Mouse (Mus musculus) liver, adult 2 months (tissue): Measurements from ENCODE around the gene Ankfy1. TPM values are rescaled to one million over a fixed set of nuclear protein-coding genes. Genes with fewer than 3 reads are reported as not detected.

Source experiments
- DNase-seq: peaks from one replicate; pipeline ENCODE4 v3.0.0-alpha.2; 2011; ENCODE audit warnings: low read depth, low spot score; ENCODE audit errors: extremely low read depth
- H3K27ac ChIP-seq: fragments of 200-500 bp; replicated peaks from 2 replicates; pipeline ENCODE4 v1.5.1; 2012; ENCODE audit warnings: low read depth, mild to moderate bottlenecking, control low read depth, inconsistent platforms, low read length; ENCODE audit not compliant: insufficient read depth
- H3K27me3 ChIP-seq: fragments of 200-500 bp; 2 replicates; pipeline ENCODE4 v1.6.1; 2012; ENCODE audit warnings: mild to moderate bottlenecking, moderate library complexity, low read length, inconsistent platforms; ENCODE audit not compliant: control insufficient read depth, insufficient read depth
- H3K36me3 ChIP-seq: fragments of 200-500 bp; 2 replicates; pipeline ENCODE4 v1.6.1; 2012; ENCODE audit warnings: low read length, inconsistent platforms; ENCODE audit not compliant: control insufficient read depth, insufficient read depth
- H3K4me1 ChIP-seq: fragments of 200-500 bp; 2 replicates; pipeline ENCODE4 v1.6.1; 2011; ENCODE audit warnings: low read length; ENCODE audit not compliant: control insufficient read depth, insufficient read depth
- H3K4me3 ChIP-seq: fragments of 200-500 bp; 2 replicates; pipeline ENCODE4 v1.5.1; 2011; ENCODE audit warnings: low read depth, mild to moderate bottlenecking, control low read depth, low read length, moderate library complexity; ENCODE audit not compliant: insufficient read depth
- H3K79me2 ChIP-seq: fragments of 200-500 bp; 2 replicates; pipeline ENCODE4 v1.6.1; 2012; ENCODE audit warnings: inconsistent platforms, mild to moderate bottlenecking, low read length, moderate library complexity; ENCODE audit not compliant: control insufficient read depth, insufficient read depth
- H3K9ac ChIP-seq: fragments of 200-500 bp; 2 replicates; pipeline ENCODE4 v1.6.1; 2012; ENCODE audit warnings: low read depth, mild to moderate bottlenecking, control low read depth, inconsistent platforms, low read length
- CTCF ChIP-seq: fragments of 200-500 bp; IDR thresholded peaks from 2 replicates; pipeline ENCODE4 v1.5.1; 2011; ENCODE audit warnings: low read depth, low read length, control low read depth
- POLR2A ChIP-seq: fragments of 200-500 bp; IDR thresholded peaks from 2 replicates; pipeline ENCODE4 v1.6.1; 2011; ENCODE audit warnings: low read length, control low read depth; ENCODE audit not compliant: insufficient read depth; ENCODE audit errors: extremely low read depth
- WGBS: fragments of 180-500 bp; shearing (Covaris S2); methylation state at CpG from one replicate; pipeline ENCODE4 v1.1.7; 2018; 5-methylcytosine and 5-hydroxymethylcytosine counted together
- polyA plus RNA-seq: library from polyadenylated mRNA; depleted of rRNA; stranded (reverse); fragments of >200 nt; gene quantifications from 2 replicates; pipeline ENCODE4 v1.2.3, GENCODE M21; 2012; rRNA removed
- total RNA-seq: library from RNA; depleted of rRNA; stranded (reverse); fragments of >200 nt; gene quantifications from 2 replicates; pipeline ENCODE4 v1.2.3, GENCODE M21; 2014; rRNA removed

The Ankfy1 gene
- total and polyA plus RNA-seq, 2 experiments = 12.3 to 20.7 TPM

DNA sequence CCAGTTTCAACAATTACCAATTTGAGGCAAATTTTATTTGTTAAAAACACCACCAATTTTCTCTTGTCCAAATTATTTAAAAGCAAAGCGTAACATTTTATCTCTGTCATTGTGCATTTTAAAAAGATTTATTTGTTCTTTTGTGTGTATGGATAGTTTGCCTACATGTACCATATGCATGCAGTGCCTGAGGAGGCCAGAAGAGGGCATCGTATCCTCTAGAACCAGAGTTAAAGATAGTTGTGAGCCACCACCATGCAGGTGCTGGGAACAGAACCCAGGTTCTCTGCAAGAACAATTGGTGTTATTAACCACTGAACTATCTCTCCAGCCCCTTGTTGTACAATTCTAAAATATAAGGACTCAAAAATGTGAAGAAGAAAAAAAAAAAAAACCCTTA, 124.4 kb downstream of the Ankfy1 start:
- no peak for TF ChIP-seq CTCF
- H3K79me2 ChIP-seq = peaks cover 9% of the 10 kb centered on the region; the same call in 1 of the 2 replicates
- WGBS = 87% methylated on average over 2 of the region's 2 CpGs
- no peak for DNase-seq
- H3K9ac ChIP-seq = no peak overlapping the region
- peaks cover 8% of the 10 kb centered on the region for H3K36me3 ChIP-seq
- no peaks in the 10 kb centered on the region for H3K27me3 ChIP-seq
- peaks cover 1% of the 10 kb centered on the region; the same call in 1 of the 2 replicates for H3K4me1 ChIP-seq
- H3K4me3 ChIP-seq = no peak overlapping the region
- H3K27ac ChIP-seq = no peak overlapping the region

DNA sequence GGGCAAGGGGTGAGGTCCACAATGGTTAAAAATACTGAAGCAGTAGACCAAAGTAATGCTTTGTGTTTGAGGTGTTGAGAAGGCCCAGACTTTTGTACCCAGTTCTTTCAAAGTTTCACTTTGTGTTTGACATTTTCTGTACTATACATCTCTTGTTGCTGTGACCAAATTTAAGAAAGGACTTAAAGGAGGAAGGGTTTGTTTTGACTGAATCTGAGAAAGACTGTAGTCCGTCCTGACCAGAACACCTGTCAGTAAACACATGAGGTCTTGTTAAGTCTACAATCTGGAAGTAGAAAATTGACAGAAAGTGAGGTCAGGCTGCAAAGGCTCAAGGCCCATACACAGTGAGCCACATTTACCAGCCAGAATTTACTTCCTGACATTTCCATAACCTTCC, 127.1 kb downstream of the Ankfy1 start:
- peaks cover 21% of the 10 kb centered on the region for H3K36me3 ChIP-seq
- WGBS = 59% methylated on average over 1 of the region's 1 CpGs
- no peak for TF ChIP-seq POLR2A
- TF ChIP-seq CTCF = no peak

DNA sequence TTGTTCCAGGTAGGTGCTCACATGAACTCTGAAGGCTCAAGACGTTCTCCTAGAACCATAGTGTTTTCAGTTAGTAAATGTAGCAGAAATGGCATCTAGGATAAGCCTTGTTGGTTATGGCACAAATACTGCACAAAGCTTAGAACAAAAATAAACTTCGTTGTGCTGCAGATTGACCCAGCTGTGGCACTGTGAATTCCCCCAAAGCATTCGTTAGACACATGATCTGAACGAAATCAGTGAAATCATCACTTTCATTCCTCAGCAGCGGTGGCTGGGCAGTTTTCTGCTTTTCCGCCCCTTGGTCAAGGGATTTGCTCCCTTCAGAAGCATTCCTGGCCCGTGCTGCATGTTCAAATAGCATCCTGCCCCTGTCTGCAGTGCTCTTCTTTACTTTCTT, 128.3 kb downstream of the Ankfy1 start:
- Histone ChIP-seq H3K4me3 (no peak overlapping the region), H3K36me3 (peaks cover 28% of the 10 kb centered on the region), H3K79me2 (peaks cover 4% of the 10 kb centered on the region; the same call in 1 of the 2 replicates), H3K27me3 (no peaks in the 10 kb centered on the region), H3K9ac (no peak overlapping the region), H3K4me1 (no peaks in the 10 kb centered on the region), H3K27ac (no peak overlapping the region)
- DNase-seq = no peak
- 92% methylated on average over 7 of the region's 7 CpGs for WGBS
- TF ChIP-seq CTCF (no peak), POLR2A (no peak)

More for the DNA sequence above, 127.1 kb downstream of the Ankfy1 start:
- H3K9ac ChIP-seq = no peak overlapping the region
- DNase-seq = no peak
- H3K27ac ChIP-seq = no peak overlapping the region
- H3K79me2 ChIP-seq = peaks cover 9% of the 10 kb centered on the region; the same call in 1 of the 2 replicates
- H3K27me3 ChIP-seq = no peaks in the 10 kb centered on the region
- peaks cover 1% of the 10 kb centered on the region; the same call in 1 of the 2 replicates for H3K4me1 ChIP-seq
- no peak overlapping the region for H3K4me3 ChIP-seq

DNA sequence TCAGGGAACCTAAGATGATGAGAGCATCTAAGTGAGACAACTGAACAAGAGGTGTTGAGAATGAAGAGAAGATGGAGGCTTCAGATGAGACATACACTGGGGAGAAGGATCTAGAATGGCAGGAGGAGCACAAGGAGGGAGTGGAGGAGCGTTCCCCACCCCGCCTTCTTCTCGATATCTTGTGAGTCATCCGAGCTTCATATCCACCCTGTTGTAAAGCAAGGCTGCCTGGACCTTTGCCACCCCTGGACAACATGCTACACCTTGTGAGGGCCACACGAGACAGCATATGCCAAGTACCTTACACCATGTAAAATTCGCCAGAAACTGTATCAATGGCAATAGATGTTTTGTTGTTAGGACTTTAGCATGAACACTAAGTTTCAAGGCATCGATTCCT, 131.2 kb downstream of the Ankfy1 start:
- Histone ChIP-seq H3K79me2 (no peaks in the 10 kb centered on the region; the same call in 1 of the 2 replicates), H3K27me3 (no peaks in the 10 kb centered on the region), H3K9ac (no peak overlapping the region), H3K4me3 (no peak overlapping the region), H3K36me3 (peaks cover 48% of the 10 kb centered on the region), H3K27ac (no peak overlapping the region), H3K4me1 (no peaks in the 10 kb centered on the region)
- WGBS = 93% methylated on average over 7 of the region's 7 CpGs
- TF ChIP-seq POLR2A (no peak), CTCF (no peak)
- DNase-seq = no peak

Other genes starting within 250 kb of the Ankfy1 start
- gene Mybbp1a, start 248.7 kb upstream of the Ankfy1 start, total RNA-seq = 13.7 and 18.8 TPM in 2 replicates
- 14.8 and 21.6 TPM in 2 replicates for gene Mybbp1a, start 248.7 kb upstream of the Ankfy1 start, polyA plus RNA-seq
- gene Spns2, start 200.1 kb upstream of the Ankfy1 start, total RNA-seq = 25.4 and 41.1 TPM in 2 replicates
- 47.3 and 65.1 TPM in 2 replicates for gene Spns2, start 200.1 kb upstream of the Ankfy1 start, polyA plus RNA-seq
- under 0.01 and 0.13 TPM in 2 replicates for gene Spns3, start 139.5 kb upstream of the Ankfy1 start, total RNA-seq
- 0.06 and 0.25 TPM in 2 replicates for gene Spns3, start 139.5 kb upstream of the Ankfy1 start, polyA plus RNA-seq
- 22.4 and 26.6 TPM in 2 replicates for gene Ube2g1, start 82.7 kb upstream of the Ankfy1 start, total RNA-seq
- gene Ube2g1, start 82.7 kb upstream of the Ankfy1 start, polyA plus RNA-seq = 8.2 and 9.3 TPM in 2 replicates
- gene Cyb5d2, start 106.1 kb downstream of the Ankfy1 start, total RNA-seq = 9.7 and 11.1 TPM in 2 replicates
- 9.8 and 12.4 TPM in 2 replicates for gene Cyb5d2, start 106.1 kb downstream of the Ankfy1 start, polyA plus RNA-seq
- 13.6 and 17.7 TPM in 2 replicates for gene Zzef1, start 106.2 kb downstream of the Ankfy1 start, total RNA-seq
- gene Zzef1, start 106.2 kb downstream of the Ankfy1 start, polyA plus RNA-seq = 11.0 and 14.1 TPM in 2 replicates